Mouse (Mus musculus): ENCODE results near the gene Pcdh10. TPM values are rescaled to one million over a fixed set of nuclear protein-coding genes. Genes with fewer than 3 reads are reported as not detected.

The Pcdh10 gene
- polyA plus RNA-seq (2014; fragmentation: Illumina TruSeq; extraction: RNeasy Lipid Tissue Mini Kit (QIAGEN cat#74804); ENCODE audit: low replicate concordance): 0.78 TPM

DNA sequence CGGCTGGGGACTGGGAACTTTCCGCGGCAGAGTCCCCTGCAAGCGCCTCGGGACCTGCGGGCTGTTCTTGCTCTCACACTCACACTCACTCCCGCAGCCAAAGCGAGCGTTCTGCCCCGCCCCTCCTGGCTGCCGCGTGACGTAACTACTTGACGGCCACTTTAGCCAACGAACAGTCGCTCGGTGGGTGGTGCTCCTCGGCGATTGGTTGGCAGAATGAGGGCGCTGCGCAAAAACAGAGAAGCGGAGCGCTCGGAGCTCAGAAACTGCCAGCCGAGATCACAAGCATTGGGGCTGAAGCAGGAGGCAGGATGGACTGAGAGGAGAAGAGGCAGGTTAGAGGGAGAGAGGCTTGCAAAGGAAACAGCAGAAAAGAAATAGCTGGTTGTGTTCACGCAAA is at the start of gene Pcdh10:
TSS of gene Pcdh10 (plus strand) at position 254 of the 400 bp plus-strand sequence.

All from small intestine, adult 10 weeks (tissue).